Mouse (Mus musculus): ENCODE data around the gene Nmrk2. TPM values are rescaled to one million over a fixed set of nuclear protein-coding genes. Genes with fewer than 3 reads are reported as not detected.

Nmrk2 gene
- polyA plus RNA-seq, 1 experiment, result not detected

- no peaks in the 10 kb centered on the region for H3K4me1 ChIP-seq (ENCODE audit: control insufficient read depth, insufficient read depth, low read length)
- H3K4me3 ChIP-seq (ENCODE audit: insufficient read depth, low read length), result peak overlapping the region; percentile 35
- H3K27ac ChIP-seq (ENCODE audit: insufficient read depth, low read length), result peak overlapping the region; percentile 62
- TF ChIP-seq POLR2A (IDR thresholded peaks at IDR 0.05; ENCODE audit: low read depth, low read length), result peak; percentile 37; the same call in 1 of the 2 replicates
- TF ChIP-seq CTCF (IDR thresholded peaks at IDR 0.05; ENCODE audit: borderline replicate concordance, insufficient read depth, low read length), result no peak
Observed at GRCm38 (mm10) chr10:81168521-81169244, 33.2 kb downstream of the Nmrk2 start.

- TF ChIP-seq POLR2A (IDR thresholded peaks at IDR 0.05; ENCODE audit: low read depth, low read length), result peak; percentile 20; the same call in 1 of the 2 replicates
- TF ChIP-seq CTCF (IDR thresholded peaks at IDR 0.05; ENCODE audit: borderline replicate concordance, insufficient read depth, low read length), result no peak
- Histone ChIP-seq H3K4me1 (ENCODE audit: control insufficient read depth, insufficient read depth, low read length) (no peaks in the 10 kb centered on the region), H3K4me3 (ENCODE audit: insufficient read depth, low read length) (peak overlapping the region; percentile 24), H3K27ac (ENCODE audit: insufficient read depth, low read length) (peak overlapping the region; percentile 62)
Observed at GRCm38 (mm10) chr10:81168087-81168431, 33.8 kb downstream of the Nmrk2 start.

- Histone ChIP-seq H3K4me1 (ENCODE audit: control insufficient read depth, insufficient read depth, low read length) (no peaks in the 10 kb centered on the region), H3K27ac (ENCODE audit: insufficient read depth, low read length) (peak within 1 kb of the TSS; percentile 62), H3K4me3 (ENCODE audit: insufficient read depth, low read length) (peak within 1 kb of the TSS; percentile 95)
- TF ChIP-seq POLR2A (IDR thresholded peaks at IDR 0.05; ENCODE audit: low read depth, low read length) (peak; percentile 86), CTCF (IDR thresholded peaks at IDR 0.05; ENCODE audit: borderline replicate concordance, insufficient read depth, low read length) (no peak)
Observed at GRCm38 (mm10) chr10:81167200-81168086, 34.4 kb downstream of the Nmrk2 start, which contains the start of gene Pias4. Gene Pias4 (minus strand): TSS chr10:81167923.

- Histone ChIP-seq H3K4me3 (ENCODE audit: insufficient read depth, low read length) (no peak overlapping the region), H3K27ac (ENCODE audit: insufficient read depth, low read length) (no peak overlapping the region), H3K4me1 (ENCODE audit: control insufficient read depth, insufficient read depth, low read length) (no peaks in the 10 kb centered on the region)
- TF ChIP-seq POLR2A (IDR thresholded peaks at IDR 0.05; ENCODE audit: low read depth, low read length), result no peak
- TF ChIP-seq CTCF (IDR thresholded peaks at IDR 0.05; ENCODE audit: borderline replicate concordance, insufficient read depth, low read length), result no peak
Observed at GRCm38 (mm10) chr10:81165118-81165517, 36.7 kb downstream of the Nmrk2 start.

- Histone ChIP-seq H3K4me1 (ENCODE audit: control insufficient read depth, insufficient read depth, low read length) (no peaks in the 10 kb centered on the region), H3K27ac (ENCODE audit: insufficient read depth, low read length) (no peak overlapping the region), H3K4me3 (ENCODE audit: insufficient read depth, low read length) (no peak overlapping the region)
- TF ChIP-seq CTCF (IDR thresholded peaks at IDR 0.05; ENCODE audit: borderline replicate concordance, insufficient read depth, low read length) (no peak), POLR2A (IDR thresholded peaks at IDR 0.05; ENCODE audit: low read depth, low read length) (no peak)
Observed at GRCm38 (mm10) chr10:81162318-81162652, 39.6 kb downstream of the Nmrk2 start.

- H3K4me1 ChIP-seq (ENCODE audit: control insufficient read depth, insufficient read depth, low read length), result no peaks in the 10 kb centered on the region
- H3K27ac ChIP-seq (ENCODE audit: insufficient read depth, low read length), result no peak overlapping the region
- no peak for TF ChIP-seq POLR2A (IDR thresholded peaks at IDR 0.05; ENCODE audit: low read depth, low read length)
- no peak for TF ChIP-seq CTCF (IDR thresholded peaks at IDR 0.05; ENCODE audit: borderline replicate concordance, insufficient read depth, low read length)
- no peak overlapping the region for H3K4me3 ChIP-seq (ENCODE audit: insufficient read depth, low read length)
Observed at GRCm38 (mm10) chr10:81161602-81162317, 40.1 kb downstream of the Nmrk2 start.

- Histone ChIP-seq H3K4me3 (ENCODE audit: insufficient read depth, low read length) (no peak overlapping the region), H3K4me1 (ENCODE audit: control insufficient read depth, insufficient read depth, low read length) (no peaks in the 10 kb centered on the region), H3K27ac (ENCODE audit: insufficient read depth, low read length) (no peak overlapping the region)
- TF ChIP-seq POLR2A (IDR thresholded peaks at IDR 0.05; ENCODE audit: low read depth, low read length), result no peak
- TF ChIP-seq CTCF (IDR thresholded peaks at IDR 0.05; ENCODE audit: borderline replicate concordance, insufficient read depth, low read length), result no peak
Observed at GRCm38 (mm10) chr10:81154736-81155135, 47.1 kb downstream of the Nmrk2 start.

- Histone ChIP-seq H3K4me1 (ENCODE audit: control insufficient read depth, insufficient read depth, low read length) (no peaks in the 10 kb centered on the region), H3K4me3 (ENCODE audit: insufficient read depth, low read length) (no peak overlapping the region), H3K27ac (ENCODE audit: insufficient read depth, low read length) (no peak overlapping the region)
- TF ChIP-seq POLR2A (IDR thresholded peaks at IDR 0.05; ENCODE audit: low read depth, low read length), result no peak
- TF ChIP-seq CTCF (IDR thresholded peaks at IDR 0.05; ENCODE audit: borderline replicate concordance, insufficient read depth, low read length), result no peak
Observed at GRCm38 (mm10) chr10:81154313-81154712, 47.5 kb downstream of the Nmrk2 start.

- H3K4me3 ChIP-seq (ENCODE audit: insufficient read depth, low read length), result no peak overlapping the region
- no peak for TF ChIP-seq CTCF (IDR thresholded peaks at IDR 0.05; ENCODE audit: borderline replicate concordance, insufficient read depth, low read length)
- no peak for TF ChIP-seq POLR2A (IDR thresholded peaks at IDR 0.05; ENCODE audit: low read depth, low read length)
- no peak overlapping the region for H3K27ac ChIP-seq (ENCODE audit: insufficient read depth, low read length)
- no peaks in the 10 kb centered on the region for H3K4me1 ChIP-seq (ENCODE audit: control insufficient read depth, insufficient read depth, low read length)
Observed at GRCm38 (mm10) chr10:81152609-81153008, 49.2 kb downstream of the Nmrk2 start.

Data from embryonic fibroblast, embryonic 13.5 days (primary cell).